Mouse (Mus musculus): ENCODE data around the gene Gm14124. TPM values are rescaled to one million over a fixed set of nuclear protein-coding genes. Genes with fewer than 3 reads are reported as not detected.
"Not testable (repeated sequence)": the region's sequence is repeated elsewhere in the genome, so short reads cannot be mapped to it uniquely, and the experiment has no call there.

The Gm14124 gene
- under 1 TPM; 0.23 to 0.35 TPM for total RNA-seq (2021)
- not detected in 2 replicates for polyA plus RNA-seq (2012; rRNA removed)
- long read RNA-seq: 0 reads

DNA sequence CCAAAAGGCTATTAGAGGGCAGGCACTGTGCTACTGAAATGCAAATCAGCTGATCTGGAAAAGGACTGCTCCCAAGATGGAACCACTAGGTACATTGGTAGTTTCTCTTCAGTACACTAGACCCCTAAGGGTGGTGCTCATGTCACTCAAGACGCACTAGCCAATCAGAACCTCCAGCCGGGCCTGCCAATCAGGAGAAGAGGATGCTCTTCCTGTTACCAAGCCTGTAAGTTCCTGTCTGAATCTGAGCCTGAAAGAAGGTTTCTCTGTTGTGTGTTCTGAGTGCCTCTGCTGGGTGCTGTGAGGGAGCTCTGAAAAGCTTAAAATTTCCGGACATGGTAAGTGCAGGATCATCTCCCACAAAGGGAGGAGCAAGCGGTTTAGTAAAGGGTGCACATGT lies at the start of gene Gm14124:
Gm14124 (plus strand) TSS at position 227 of the 400 bp plus-strand sequence.
- DNase-seq: not testable (repeated sequence)

DNA sequence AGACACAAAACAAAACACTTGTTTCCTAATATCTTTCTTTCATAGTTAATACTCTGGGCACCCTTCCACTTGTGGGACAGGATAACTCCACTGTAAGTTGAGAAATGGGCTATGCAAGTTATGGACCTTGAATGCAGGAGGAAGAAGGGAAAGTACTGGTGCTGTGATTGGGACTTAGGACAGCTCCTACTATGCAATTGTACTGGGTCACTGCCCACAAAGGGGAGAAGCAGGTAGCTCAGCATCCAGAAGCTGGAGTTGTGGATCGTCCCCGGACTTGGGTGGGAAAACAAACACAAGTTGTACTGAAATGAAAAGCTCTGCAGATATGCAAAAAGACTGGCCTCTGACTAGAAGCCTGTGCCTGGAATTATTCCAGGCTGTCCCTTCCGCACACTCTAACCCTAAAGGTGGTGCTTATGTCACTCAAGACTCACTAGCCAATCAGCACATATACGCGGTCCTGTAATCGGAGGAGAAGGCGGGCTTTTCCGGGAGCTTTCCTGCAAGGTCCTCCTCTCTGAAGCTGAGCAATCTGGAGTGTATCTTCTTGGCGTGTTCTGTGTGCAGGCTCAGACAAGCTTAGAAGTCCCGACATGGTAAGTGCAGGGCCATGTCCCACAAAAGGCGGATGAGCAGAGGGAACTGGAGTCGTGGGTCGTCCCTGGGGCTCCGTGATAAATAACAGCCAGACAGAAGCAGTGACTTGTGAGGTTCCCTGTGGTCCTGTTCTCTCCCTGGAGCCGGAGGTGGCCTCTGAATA lies 39.5 kb upstream of the Gm14124 start, which contains the start of gene Zfp937:
Zfp937 (plus strand) TSS at position 474 of the 763 bp plus-strand sequence.
- peak; percentile 90 for DNase-seq

DNA sequence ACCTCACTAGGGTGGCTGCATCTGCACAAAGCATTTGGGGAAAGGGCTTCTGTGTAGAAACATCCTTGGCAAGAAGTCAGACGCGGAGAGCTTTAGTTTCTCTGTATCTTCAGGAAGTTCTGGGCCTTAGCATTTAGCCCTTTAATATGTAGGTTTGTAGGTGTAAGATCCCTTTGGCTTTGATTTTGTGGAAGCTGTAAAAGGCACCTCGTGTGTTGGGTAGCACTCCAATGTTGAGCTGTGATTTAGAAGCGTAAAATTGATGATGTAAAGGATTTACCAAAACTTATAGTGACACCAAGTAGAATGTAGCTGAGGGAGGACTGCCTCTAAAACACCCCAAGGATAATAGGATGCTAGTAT lies 39.0 kb upstream of the Gm14124 start:
- DNase-seq: not testable (repeated sequence)

DNA sequence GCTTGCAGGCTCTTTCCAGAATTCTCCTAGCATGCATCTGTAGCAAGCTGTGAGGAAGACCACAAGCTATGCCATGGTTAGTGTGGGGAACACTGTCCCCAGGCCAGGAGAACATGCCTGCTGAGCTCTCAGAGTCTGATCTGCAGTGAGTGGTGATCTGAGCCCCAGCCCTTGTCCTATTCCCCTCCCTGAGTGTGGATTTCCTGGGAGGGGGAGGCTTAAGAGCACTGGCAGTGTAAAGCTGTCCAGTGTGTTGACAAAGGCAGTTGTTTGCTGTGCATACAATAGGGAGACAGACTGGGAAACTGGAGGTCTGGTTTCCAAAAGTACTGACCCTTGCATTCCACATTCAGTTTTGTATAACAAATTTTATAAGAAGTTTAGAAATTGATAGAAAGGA lies 34.1 kb upstream of the Gm14124 start:
- DNase-seq: not testable (repeated sequence)

DNA sequence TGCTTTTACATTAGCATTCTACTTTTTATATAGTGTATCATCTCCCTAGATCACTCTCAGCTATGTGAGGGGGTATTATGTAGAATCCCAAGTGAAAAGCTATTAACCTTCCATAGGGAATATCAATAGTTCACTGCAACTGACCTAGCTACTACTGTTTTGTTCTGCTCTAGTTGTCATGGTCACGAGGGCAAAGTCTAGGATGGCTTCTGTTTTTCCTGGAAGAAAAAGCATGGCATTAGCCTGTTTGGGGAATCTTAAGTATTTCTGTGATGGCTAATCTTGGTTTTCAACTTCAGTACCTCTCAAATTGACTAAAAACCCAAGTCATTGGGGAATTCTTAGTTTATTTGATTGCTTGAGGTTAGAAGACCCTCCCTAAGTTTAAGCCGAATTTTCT lies 14.1 kb upstream of the Gm14124 start:
- no peak for DNase-seq

DNA sequence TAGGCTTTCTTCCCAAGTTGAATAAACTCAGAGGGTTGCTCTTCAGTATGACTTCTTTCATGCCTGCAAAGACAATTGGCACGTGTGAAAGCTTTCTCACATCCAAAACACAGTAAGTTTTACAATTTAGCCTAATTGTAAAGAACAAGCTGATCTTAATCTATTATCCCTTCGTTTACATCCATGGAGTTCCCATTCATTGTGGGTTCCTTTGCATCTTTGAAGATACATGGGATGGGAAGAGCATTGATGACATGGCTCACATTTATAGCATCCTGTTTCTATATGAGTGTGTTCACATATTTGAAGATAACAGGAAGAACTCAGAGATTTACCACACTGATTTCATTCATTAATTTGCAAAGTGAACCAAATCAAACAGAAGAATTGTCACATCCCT lies 1.8 kb upstream of the Gm14124 start, which contains the start of gene Gm21994:
Gm21994 (minus strand) TSS at position 101 of the 400 bp plus-strand sequence.
- DNase-seq: not testable (repeated sequence)

DNA sequence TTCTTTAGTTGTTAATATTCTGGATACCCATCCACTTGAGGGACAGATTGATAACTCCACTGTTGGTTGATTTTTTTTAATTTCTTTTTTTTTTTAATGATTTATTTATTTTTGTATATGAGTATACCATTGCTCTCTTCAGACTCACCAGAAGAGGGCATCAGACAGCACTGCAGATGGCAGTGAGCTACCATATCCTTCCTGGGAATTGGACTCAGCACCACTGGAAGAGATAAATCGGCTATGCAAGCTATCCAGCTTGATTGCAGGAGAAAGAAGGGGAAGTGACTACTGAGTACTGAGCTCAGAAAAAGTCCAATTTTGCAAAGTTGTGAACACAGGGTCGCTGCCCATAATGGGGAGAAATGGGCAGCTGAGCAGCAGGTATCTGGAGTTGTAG lies 456 bp upstream of the Gm14124 start:
- DNase-seq: not testable (repeated sequence)

DNA sequence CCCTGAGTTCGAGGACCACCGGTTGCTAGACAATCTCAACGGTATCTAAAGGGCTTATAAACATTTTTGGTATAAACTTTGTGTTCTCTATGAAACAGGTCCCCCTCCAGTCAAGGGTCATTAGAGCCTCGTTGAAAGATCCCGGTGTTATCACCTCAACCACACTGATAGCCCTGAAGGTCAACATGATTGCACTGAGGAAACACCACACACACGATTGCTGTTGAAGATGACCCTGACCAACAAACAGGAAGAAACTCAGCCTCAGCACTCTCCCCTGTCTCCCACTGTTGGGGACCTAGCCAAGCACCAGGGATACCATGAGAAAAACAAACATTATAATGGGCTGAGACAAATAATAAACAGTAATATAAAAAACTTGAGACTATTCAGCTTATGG lies 36.4 kb downstream of the Gm14124 start:
- DNase-seq: no peak

DNA sequence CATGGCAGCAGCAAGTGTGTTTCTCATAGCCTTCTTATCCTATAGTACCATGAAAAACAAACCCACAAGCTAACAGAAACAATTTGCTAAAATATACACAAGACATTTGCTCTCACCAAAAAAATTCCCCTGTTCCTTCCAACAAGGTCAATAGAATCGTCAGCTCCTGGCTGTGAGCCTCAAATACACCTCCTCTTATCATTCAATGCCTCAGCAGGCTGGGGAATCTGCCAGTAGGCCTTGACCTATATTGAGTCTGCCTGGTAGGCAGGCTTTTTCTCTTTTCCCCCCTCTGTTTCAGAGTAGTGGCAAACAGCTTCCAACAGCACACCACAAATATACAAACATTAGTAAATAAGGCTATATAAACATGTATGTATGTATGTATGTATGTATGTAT lies 41.8 kb downstream of the Gm14124 start:
- peak; percentile 83 for DNase-seq

DNA sequence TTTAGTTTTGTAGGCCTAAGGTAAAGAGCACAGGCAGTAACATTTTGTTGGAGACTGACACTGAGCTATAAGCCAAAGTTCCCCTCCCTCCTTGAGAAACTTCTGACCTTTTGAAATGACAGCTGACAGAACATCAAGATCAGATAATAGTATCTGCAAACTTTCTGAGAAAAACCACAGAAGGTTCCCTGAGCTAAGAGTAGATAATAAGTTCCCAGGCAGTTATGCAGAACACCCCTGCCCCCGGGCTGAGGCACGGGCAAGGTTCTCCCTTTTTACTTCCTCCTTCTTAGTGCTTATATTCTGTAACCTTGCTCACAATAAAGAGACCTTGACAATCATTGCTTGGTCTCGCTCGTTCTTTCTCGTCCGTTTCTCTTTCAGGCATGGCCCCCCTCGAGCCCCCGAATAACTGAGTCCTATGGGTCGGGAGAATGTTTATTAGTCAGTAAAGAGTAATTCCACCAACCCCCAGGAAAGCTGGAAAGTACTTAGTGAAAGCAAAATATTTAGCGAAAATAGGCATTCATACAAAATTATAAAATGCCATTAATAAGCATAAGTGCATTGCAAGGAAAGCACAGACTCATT lies 50.0 kb downstream of the Gm14124 start:
- DNase-seq: no peak

DNA sequence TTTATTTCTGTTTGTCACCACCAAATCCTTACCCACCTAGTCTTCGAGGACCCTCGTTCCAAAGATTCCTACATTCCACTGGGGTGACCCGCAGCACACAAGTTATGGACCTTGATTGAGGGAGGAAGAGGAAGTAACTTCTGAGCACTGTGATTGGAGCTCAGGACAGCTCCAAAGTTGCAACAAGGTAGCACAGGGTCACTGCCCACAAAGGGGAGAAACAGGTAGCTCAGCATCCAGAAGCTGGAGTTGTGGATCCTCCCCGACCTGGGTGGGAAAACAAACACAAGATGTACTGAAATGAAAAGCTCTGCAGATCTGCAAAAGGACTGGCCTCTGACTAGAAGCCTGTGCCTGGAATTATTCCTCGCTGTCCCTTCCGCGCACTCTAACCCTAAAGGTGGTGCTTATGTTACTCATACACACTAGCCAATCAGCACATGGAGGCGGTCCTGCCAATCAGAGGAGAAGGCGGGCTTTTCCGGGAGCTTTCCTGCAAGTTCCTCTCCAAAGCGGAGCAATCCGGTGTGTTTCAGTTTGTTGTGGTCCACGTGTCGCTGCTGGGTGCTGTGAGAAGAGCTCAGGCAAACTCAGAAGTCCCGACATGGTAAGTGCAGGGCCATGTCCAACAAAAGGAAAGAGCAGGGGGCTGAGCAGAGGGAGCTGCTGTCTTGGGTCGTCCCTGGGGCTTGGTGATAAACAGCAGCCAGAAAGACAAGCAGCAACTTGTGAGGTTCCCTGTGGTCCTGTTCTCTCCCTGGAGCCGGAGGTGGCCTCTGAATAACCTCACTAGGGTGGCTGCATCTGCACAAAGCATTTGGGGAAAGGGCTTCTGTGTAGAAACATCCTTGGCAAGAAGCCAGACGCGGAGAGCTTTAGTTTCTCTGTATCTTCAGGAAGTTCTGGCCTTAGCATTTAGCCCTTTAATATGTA lies 53.9 kb downstream of the Gm14124 start:
- peak; percentile 95 for DNase-seq

DNA sequence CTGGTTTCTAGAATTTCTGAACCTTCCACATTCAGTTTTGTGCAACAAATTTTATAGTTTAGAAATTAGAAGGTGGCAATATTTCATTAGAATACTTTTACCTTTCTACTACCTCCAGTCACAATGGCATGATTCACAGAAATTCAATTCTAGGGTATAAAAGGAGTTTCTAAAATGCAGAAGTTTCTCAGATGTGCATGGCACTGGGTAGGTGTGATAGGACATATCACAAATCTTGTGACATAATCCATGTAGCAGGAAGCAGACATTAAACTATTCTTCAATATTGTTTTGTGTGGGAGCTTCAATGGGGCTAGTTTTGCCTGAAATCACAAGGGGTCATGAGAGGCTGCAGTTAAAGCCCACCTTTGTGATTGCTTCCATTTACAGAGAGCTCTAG lies 58.8 kb downstream of the Gm14124 start:
- no peak for DNase-seq

DNA sequence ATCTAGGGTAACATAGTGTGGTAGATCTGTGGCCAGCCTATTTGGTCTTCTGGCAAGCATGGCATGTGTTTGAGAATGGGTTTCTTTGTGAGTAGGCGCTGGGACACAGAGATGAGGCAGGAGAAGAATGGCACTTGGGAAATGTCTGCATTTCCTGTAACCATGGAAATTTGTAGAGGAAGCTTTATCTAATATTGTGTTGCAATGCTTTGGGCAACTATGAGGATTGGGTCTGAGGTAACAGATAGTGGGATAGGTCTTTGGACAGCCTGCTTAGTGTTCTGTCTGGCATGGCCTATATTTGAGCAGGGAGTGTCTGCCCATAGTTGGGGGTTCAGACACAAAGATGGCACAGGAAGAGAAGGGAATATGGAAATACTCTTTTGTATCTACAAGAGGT lies 61.7 kb downstream of the Gm14124 start:
- no peak for DNase-seq

Other genes starting within 250 kb of the Gm14124 start
- 1 to 10 TPM; 4.7 to 7.4 TPM for gene Zfp120, start 120.8 kb upstream of the Gm14124 start, total RNA-seq (2021)
- 0.36 and 0.61 TPM in 2 replicates for gene Zfp120, start 120.8 kb upstream of the Gm14124 start, polyA plus RNA-seq (2012; rRNA removed)
- not detected for gene Gm10770, start 77.8 kb upstream of the Gm14124 start, total RNA-seq (2021)
- gene Gm10770, start 77.8 kb upstream of the Gm14124 start, polyA plus RNA-seq (2012; rRNA removed): not detected in 2 replicates
- under 1 TPM; 0.58 to 0.66 TPM for gene Gm14139, start 75.8 kb upstream of the Gm14124 start, total RNA-seq (2021)
- not detected in 2 replicates for gene Gm14139, start 75.8 kb upstream of the Gm14124 start, polyA plus RNA-seq (2012; rRNA removed)
- gene Zfp937, start 39.4 kb upstream of the Gm14124 start, total RNA-seq (2021): 1 to 10 TPM; 5.5 to 8.7 TPM
- 0.08 and 0.13 TPM in 2 replicates for gene Zfp937, start 39.4 kb upstream of the Gm14124 start, polyA plus RNA-seq (2012; rRNA removed)
- 1 to 10 TPM; 4.6 to 6.7 TPM for gene Gm21994, start 1.9 kb upstream of the Gm14124 start, total RNA-seq (2021)
- gene Gm21994, start 1.9 kb upstream of the Gm14124 start, polyA plus RNA-seq (2012; rRNA removed): not detected in 2 replicates
- 1 to 10 TPM; 3.0 to 4.7 TPM for gene Gm10130, start 66.2 kb downstream of the Gm14124 start, total RNA-seq (2021)
- not detected in 2 replicates for gene Gm10130, start 66.2 kb downstream of the Gm14124 start, polyA plus RNA-seq (2012; rRNA removed)
- gene 3300002I08Rik, start 105.2 kb downstream of the Gm14124 start, total RNA-seq (2021): 1 to 10 TPM; 4.4 to 5.1 TPM
- 1.7 and 2.1 TPM in 2 replicates for gene 3300002I08Rik, start 105.2 kb downstream of the Gm14124 start, polyA plus RNA-seq (2012; rRNA removed)
- 1 to 10 TPM; 4.7 to 5.8 TPM for gene Zfp442, start 194.0 kb downstream of the Gm14124 start, total RNA-seq (2021)
- 0.04 and 0.19 TPM in 2 replicates for gene Zfp442, start 194.0 kb downstream of the Gm14124 start, polyA plus RNA-seq (2012; rRNA removed)
- gene Zfp345, start 227.6 kb downstream of the Gm14124 start, total RNA-seq (2021): 1 to 10 TPM in 1 of 2 experiments, under 1 TPM in 1; 0.89 to 1.7 TPM
- not detected in 2 replicates for gene Zfp345, start 227.6 kb downstream of the Gm14124 start, polyA plus RNA-seq (2012; rRNA removed)

Data from adrenal gland, adult 2 months (tissue).